Mouse (Mus musculus): ENCODE measurements around the gene 9930104L06Rik.

- TF ChIP-seq MAFK (IDR thresholded peaks at IDR 0.05; ENCODE audit: insufficient read depth, low read depth, low read length) = no peak
- no peak for TF ChIP-seq ZNF384 (IDR thresholded peaks at IDR 0.05; ENCODE audit: low read depth, low read length)
- no peak for TF ChIP-seq HCFC1 (IDR thresholded peaks at IDR 0.05; ENCODE audit: borderline replicate concordance, insufficient read depth, low read length)
- no peak for TF ChIP-seq CHD2 (IDR thresholded peaks at IDR 0.05; ENCODE audit: low read depth, low read length)
- TF ChIP-seq ZC3H11A (IDR thresholded peaks at IDR 0.05; ENCODE audit: borderline replicate concordance, low read depth, low read length) = no peak
These were observed 49.1 kb downstream of the 9930104L06Rik start, which contains the start of gene Rspo1 for GRCm38 (mm10) chr4:124985671-124986602.
